Mouse (Mus musculus): Measurements from ENCODE around the gene Ptgir. TPM values are rescaled to one million over a fixed set of nuclear protein-coding genes. Genes with fewer than 3 reads are reported as not detected.

Gene Ptgir
- polyA plus RNA-seq, 1 experiment from 2014 or later = 2.5 TPM

- under 1% methylated on average over 33 of the region's 33 CpGs for WGBS
- Histone ChIP-seq H3K27me3 (replicated peaks; ENCODE audit: control insufficient read depth, insufficient read depth, low read length) (no peaks in the 10 kb centered on the region), H3K36me3 (ENCODE audit: control insufficient read depth, insufficient read depth, low read length) (no peaks in the 10 kb centered on the region), H3K4me1 (ENCODE audit: control insufficient read depth, insufficient read depth, low read length) (peaks cover 13% of the 10 kb centered on the region), H3K9ac (ENCODE audit: low read depth, low read length) (peak overlapping the region; percentile 72; the same call in 1 of the 2 replicates), H3K4me2 (ENCODE audit: low read depth, low read length) (peak overlapping the region; percentile 70), H3K27ac (ENCODE audit: low read length) (peak overlapping the region; percentile 91), H3K9me3 (ENCODE audit: control insufficient read depth, low read length) (no peaks in the 10 kb centered on the region), H3K4me3 (ENCODE audit: low read length) (peak overlapping the region; percentile 61)
- peak; percentile 96 for ATAC-seq
Measured at GRCm38 (mm10) chr7:16874756-16875309, 31.5 kb upstream of the Ptgir start.

DNA sequence AGATGAGACGGTGACA, 31.2 kb upstream of the Ptgir start, which contains the start of gene Dact3:
Gene Dact3, plus strand, starts transcription at position 8 of the 16 bp plus-strand sequence.
- no peaks in the 10 kb centered on the region for H3K27me3 ChIP-seq (replicated peaks; ENCODE audit: control insufficient read depth, insufficient read depth, low read length)
- H3K27ac ChIP-seq (ENCODE audit: low read length) = peak within 1 kb of the TSS; percentile 91
- ATAC-seq = no peak
- peak within 1 kb of the TSS; percentile 70 for H3K4me2 ChIP-seq (ENCODE audit: low read depth, low read length)
- WGBS = 0% methylated on average over 1 of the region's 1 CpGs
- H3K9ac ChIP-seq (ENCODE audit: low read depth, low read length) = peak within 1 kb of the TSS; percentile 72
- no peaks in the 10 kb centered on the region for H3K36me3 ChIP-seq (ENCODE audit: control insufficient read depth, insufficient read depth, low read length)
- H3K9me3 ChIP-seq (ENCODE audit: control insufficient read depth, low read length) = no peaks in the 10 kb centered on the region
- peaks cover 15% of the 10 kb centered on the region for H3K4me1 ChIP-seq (ENCODE audit: control insufficient read depth, insufficient read depth, low read length)
- peak within 1 kb of the TSS; percentile 61 for H3K4me3 ChIP-seq (ENCODE audit: low read length)

DNA sequence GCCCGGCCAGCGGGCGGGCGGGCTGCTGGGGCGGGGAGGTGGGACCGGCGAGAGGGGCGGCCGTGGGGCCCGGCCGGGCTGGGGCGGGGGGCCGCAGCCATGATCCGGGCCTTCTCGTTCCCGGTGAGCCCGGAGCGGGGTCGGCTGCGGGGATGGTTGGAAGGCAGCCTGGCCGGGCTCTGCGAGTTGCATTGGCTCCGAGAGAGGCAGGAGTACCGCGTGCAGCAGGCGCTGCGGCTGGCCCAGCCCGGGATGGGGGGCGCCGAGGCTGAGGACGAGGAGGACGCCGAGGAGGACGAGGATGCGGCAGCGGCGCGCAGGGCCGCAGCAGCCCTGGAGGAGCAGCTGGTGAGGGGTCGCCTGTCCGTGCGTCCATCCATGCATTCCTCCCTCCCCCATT, 31.0 kb upstream of the Ptgir start:
- WGBS = under 1% methylated on average over 39 of the region's 42 CpGs
- ATAC-seq = no peak; the same call in 1 of the 2 replicates
- peaks cover 17% of the 10 kb centered on the region for H3K4me1 ChIP-seq (ENCODE audit: control insufficient read depth, insufficient read depth, low read length)

GRCm38 (mm10) chr7:16876006-16876405, 30.3 kb upstream of the Ptgir start:
- Histone ChIP-seq H3K27me3 (replicated peaks; ENCODE audit: control insufficient read depth, insufficient read depth, low read length) (no peaks in the 10 kb centered on the region), H3K9me3 (ENCODE audit: control insufficient read depth, low read length) (no peaks in the 10 kb centered on the region), H3K4me2 (ENCODE audit: low read depth, low read length) (peak overlapping the region; percentile 70), H3K4me3 (ENCODE audit: low read length) (peak overlapping the region; percentile 61), H3K27ac (ENCODE audit: low read length) (peak overlapping the region; percentile 74), H3K9ac (ENCODE audit: low read depth, low read length) (peak overlapping the region; percentile 72), H3K4me1 (ENCODE audit: control insufficient read depth, insufficient read depth, low read length) (peaks cover 24% of the 10 kb centered on the region), H3K36me3 (ENCODE audit: control insufficient read depth, insufficient read depth, low read length) (peaks cover under 1% of the 10 kb centered on the region; the same call in 1 of the 2 replicates)
- ATAC-seq = no peak
- 10% methylated on average over 11 of the region's 11 CpGs for WGBS

More for the DNA sequence above, 31.0 kb upstream of the Ptgir start:
- H3K9me3 ChIP-seq (ENCODE audit: control insufficient read depth, low read length) = no peaks in the 10 kb centered on the region
- H3K36me3 ChIP-seq (ENCODE audit: control insufficient read depth, insufficient read depth, low read length) = no peaks in the 10 kb centered on the region
- H3K9ac ChIP-seq (ENCODE audit: low read depth, low read length) = peak overlapping the region; percentile 72
- peak overlapping the region; percentile 47 for H3K27ac ChIP-seq (ENCODE audit: low read length)
- peak overlapping the region; percentile 70 for H3K4me2 ChIP-seq (ENCODE audit: low read depth, low read length)
- H3K27me3 ChIP-seq (replicated peaks; ENCODE audit: control insufficient read depth, insufficient read depth, low read length) = no peaks in the 10 kb centered on the region
- H3K4me3 ChIP-seq (ENCODE audit: low read length) = peak overlapping the region; percentile 61

- Histone ChIP-seq H3K36me3 (ENCODE audit: control insufficient read depth, insufficient read depth, low read length) (peaks cover 6% of the 10 kb centered on the region; the same call in 1 of the 2 replicates), H3K9ac (ENCODE audit: low read depth, low read length) (peak overlapping the region; percentile 72), H3K27ac (ENCODE audit: low read length) (peak overlapping the region; percentile 74), H3K4me1 (ENCODE audit: control insufficient read depth, insufficient read depth, low read length) (peaks cover 24% of the 10 kb centered on the region), H3K9me3 (ENCODE audit: control insufficient read depth, low read length) (no peaks in the 10 kb centered on the region), H3K27me3 (replicated peaks; ENCODE audit: control insufficient read depth, insufficient read depth, low read length) (no peaks in the 10 kb centered on the region), H3K4me2 (ENCODE audit: low read depth, low read length) (peak overlapping the region; percentile 70), H3K4me3 (ENCODE audit: low read length) (peak overlapping the region; percentile 61)
- ATAC-seq = no peak
- 12% methylated on average over 13 of the region's 13 CpGs for WGBS
Measured at GRCm38 (mm10) chr7:16876608-16877007, 29.7 kb upstream of the Ptgir start.

- no peaks in the 10 kb centered on the region for H3K27me3 ChIP-seq (replicated peaks; ENCODE audit: control insufficient read depth, insufficient read depth, low read length)
- peaks cover 6% of the 10 kb centered on the region; the same call in 1 of the 2 replicates for H3K36me3 ChIP-seq (ENCODE audit: control insufficient read depth, insufficient read depth, low read length)
- no peak overlapping the region for H3K4me3 ChIP-seq (ENCODE audit: low read length)
- peaks cover 24% of the 10 kb centered on the region for H3K4me1 ChIP-seq (ENCODE audit: control insufficient read depth, insufficient read depth, low read length)
- 89% methylated on average over 3 of the region's 3 CpGs for WGBS
- no peak overlapping the region for H3K4me2 ChIP-seq (ENCODE audit: low read depth, low read length)
- H3K9ac ChIP-seq (ENCODE audit: low read depth, low read length) = no peak overlapping the region
- no peak overlapping the region for H3K27ac ChIP-seq (ENCODE audit: low read length)
- no peak for ATAC-seq
- H3K9me3 ChIP-seq (ENCODE audit: control insufficient read depth, low read length) = no peaks in the 10 kb centered on the region
Measured at GRCm38 (mm10) chr7:16877717-16878116, 28.6 kb upstream of the Ptgir start.

- WGBS = 26% methylated on average over 9 of the region's 9 CpGs
- H3K4me3 ChIP-seq (ENCODE audit: low read length) = no peak overlapping the region
- H3K9ac ChIP-seq (ENCODE audit: low read depth, low read length) = peak overlapping the region; percentile 31; the same call in 1 of the 2 replicates
- ATAC-seq = no peak
- peaks cover 16% of the 10 kb centered on the region for H3K36me3 ChIP-seq (ENCODE audit: control insufficient read depth, insufficient read depth, low read length)
- peaks cover 1% of the 10 kb centered on the region; the same call in 1 of the 2 replicates for H3K9me3 ChIP-seq (ENCODE audit: control insufficient read depth, low read length)
- peaks cover 24% of the 10 kb centered on the region for H3K4me1 ChIP-seq (ENCODE audit: control insufficient read depth, insufficient read depth, low read length)
- peak overlapping the region; percentile 38; the same call in 1 of the 2 replicates for H3K27ac ChIP-seq (ENCODE audit: low read length)
- no peaks in the 10 kb centered on the region; the same call in 1 of the 2 replicates for H3K27me3 ChIP-seq (replicated peaks; ENCODE audit: control insufficient read depth, insufficient read depth, low read length)
- no peak overlapping the region for H3K4me2 ChIP-seq (ENCODE audit: low read depth, low read length)
Measured at GRCm38 (mm10) chr7:16879796-16880547, 26.3 kb upstream of the Ptgir start.

DNA sequence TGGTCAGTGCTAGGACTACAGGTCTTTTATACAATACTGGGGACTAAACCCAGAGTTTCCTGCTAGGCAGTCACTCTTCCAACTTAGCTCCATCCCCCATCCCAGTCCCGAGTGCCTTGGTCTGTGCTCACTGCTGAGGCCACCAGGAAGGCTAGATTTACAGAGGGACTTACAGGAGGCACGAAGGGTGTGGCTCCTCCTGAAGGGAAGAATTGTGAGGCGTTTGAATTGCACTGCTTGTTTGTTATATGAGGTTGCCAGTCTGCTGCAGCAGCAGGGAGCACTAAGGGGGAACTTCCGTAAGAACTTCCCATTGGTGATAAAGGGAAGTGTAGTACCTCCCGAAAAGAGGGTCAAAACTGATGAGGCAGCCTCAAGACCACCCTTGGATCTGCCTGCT, 25.7 kb upstream of the Ptgir start:
- Histone ChIP-seq H3K27ac (ENCODE audit: low read length) (peak overlapping the region; percentile 38; the same call in 1 of the 2 replicates), H3K4me1 (ENCODE audit: control insufficient read depth, insufficient read depth, low read length) (peaks cover 22% of the 10 kb centered on the region), H3K4me2 (ENCODE audit: low read depth, low read length) (no peak overlapping the region), H3K9ac (ENCODE audit: low read depth, low read length) (peak overlapping the region; percentile 30), H3K9me3 (ENCODE audit: control insufficient read depth, low read length) (peaks cover 7% of the 10 kb centered on the region), H3K36me3 (ENCODE audit: control insufficient read depth, insufficient read depth, low read length) (peaks cover 23% of the 10 kb centered on the region), H3K27me3 (replicated peaks; ENCODE audit: control insufficient read depth, insufficient read depth, low read length) (peaks cover 6% of the 10 kb centered on the region), H3K4me3 (ENCODE audit: low read length) (no peak overlapping the region)
- no peak for ATAC-seq
- 28% methylated on average over 5 of the region's 5 CpGs for WGBS

DNA sequence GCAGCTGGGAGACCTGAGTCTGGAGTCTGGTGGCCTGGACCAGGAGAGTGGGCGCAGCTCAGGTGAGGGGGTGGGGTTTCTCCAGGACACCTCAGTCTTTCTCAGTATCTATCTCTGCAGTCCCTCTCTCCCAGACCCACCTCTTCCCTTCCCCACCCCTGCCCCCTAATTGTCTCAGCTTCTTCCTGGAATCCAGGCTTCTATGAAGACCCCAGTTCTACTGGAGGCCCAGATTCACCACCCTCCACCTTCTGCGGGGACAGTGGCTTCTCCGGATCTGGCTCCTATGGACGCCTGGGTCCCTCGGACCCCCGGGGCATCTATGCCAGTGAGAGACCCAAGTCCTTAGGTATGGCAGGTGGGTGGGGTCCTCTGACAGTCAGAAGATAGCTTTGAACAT, 23.1 kb upstream of the Ptgir start:
- H3K36me3 ChIP-seq (ENCODE audit: control insufficient read depth, insufficient read depth, low read length) = peaks cover 32% of the 10 kb centered on the region
- 91% methylated on average over 6 of the region's 6 CpGs for WGBS

More for the DNA sequence above, 23.1 kb upstream of the Ptgir start:
- Histone ChIP-seq H3K4me3 (ENCODE audit: low read length) (no peak overlapping the region), H3K4me2 (ENCODE audit: low read depth, low read length) (no peak overlapping the region), H3K9ac (ENCODE audit: low read depth, low read length) (0 out of 2 replicates have a peak overlapping the region, but pooled peaks have one; percentile 5), H3K4me1 (ENCODE audit: control insufficient read depth, insufficient read depth, low read length) (peaks cover 15% of the 10 kb centered on the region), H3K27ac (ENCODE audit: low read length) (no peak overlapping the region), H3K27me3 (replicated peaks; ENCODE audit: control insufficient read depth, insufficient read depth, low read length) (peaks cover 15% of the 10 kb centered on the region), H3K9me3 (ENCODE audit: control insufficient read depth, low read length) (peaks cover 15% of the 10 kb centered on the region)
- no peak for ATAC-seq

All from intestine, embryonic 16.5 days (tissue).